Mouse (Mus musculus): Measurements from ENCODE around the gene Hnrnpa0. TPM values are rescaled to one million over a fixed set of nuclear protein-coding genes. Genes with fewer than 3 reads are reported as not detected.

The Hnrnpa0 gene
- total and polyA plus RNA-seq, 2 experiments from 2014 or later, result 56.8 to 178 TPM

- ATAC-seq (peak; percentile 10; the same call in 1 of the 2 replicates), DNase-seq (ENCODE audit: low spot score) (no peak)
- TF ChIP-seq CTCF (IDR thresholded peaks at IDR 0.05; ENCODE audit: low read depth), result no peak
- H3K4me2 ChIP-seq (ENCODE audit: low read depth, low read length), result peak overlapping the region; percentile 87
- H3K9ac ChIP-seq (replicated peaks; ENCODE audit: low read length), result peak overlapping the region; percentile 57
- peaks cover 12% of the 10 kb centered on the region; the same call in 1 of the 2 replicates for H3K4me1 ChIP-seq (ENCODE audit: insufficient read depth, low read length)
- H3K27me3 ChIP-seq (ENCODE audit: insufficient read depth, low read length), result no peaks in the 10 kb centered on the region
- 11% methylated on average over 11 of the region's 11 CpGs for WGBS
- H3K9me3 ChIP-seq (ENCODE audit: low read length), result no peaks in the 10 kb centered on the region
- peak overlapping the region; percentile 91 for H3K27ac ChIP-seq
- no peaks in the 10 kb centered on the region for H3K36me3 ChIP-seq (ENCODE audit: insufficient read depth, low read length)
- H3K4me3 ChIP-seq (ENCODE audit: low read length), result peak overlapping the region; percentile 52
Observed at GRCm38 (mm10) chr13:58112601-58113041, 15.7 kb downstream of the Hnrnpa0 start.

GRCm38 (mm10) chr13:58112191-58112590 is 16.2 kb downstream of the Hnrnpa0 start:
- Histone ChIP-seq H3K36me3 (ENCODE audit: insufficient read depth, low read length) (no peaks in the 10 kb centered on the region), H3K9ac (replicated peaks; ENCODE audit: low read length) (peak overlapping the region; percentile 57), H3K4me3 (ENCODE audit: low read length) (peak overlapping the region; percentile 52), H3K9me3 (ENCODE audit: low read length) (no peaks in the 10 kb centered on the region), H3K27ac (no peak overlapping the region; the same call in 1 of the 2 replicates), H3K27me3 (ENCODE audit: insufficient read depth, low read length) (no peaks in the 10 kb centered on the region), H3K4me1 (ENCODE audit: insufficient read depth, low read length) (peaks cover 12% of the 10 kb centered on the region; the same call in 1 of the 2 replicates), H3K4me2 (ENCODE audit: low read depth, low read length) (peak overlapping the region; percentile 87)
- DNase-seq (ENCODE audit: low spot score) (no peak), ATAC-seq (no peak)
- TF ChIP-seq CTCF (IDR thresholded peaks at IDR 0.05; ENCODE audit: low read depth), result no peak
- 52% methylated on average over 10 of the region's 10 CpGs for WGBS

- Histone ChIP-seq H3K9ac (replicated peaks; ENCODE audit: low read length) (no peak overlapping the region), H3K36me3 (ENCODE audit: insufficient read depth, low read length) (no peaks in the 10 kb centered on the region), H3K4me2 (ENCODE audit: low read depth, low read length) (peak overlapping the region; percentile 87), H3K9me3 (ENCODE audit: low read length) (0 out of 2 replicates have a peak, but pooled peaks cover 2% of the 10 kb centered on the region), H3K27ac (no peak overlapping the region), H3K4me1 (ENCODE audit: insufficient read depth, low read length) (peaks cover 12% of the 10 kb centered on the region; the same call in 1 of the 2 replicates), H3K4me3 (ENCODE audit: low read length) (no peak overlapping the region; the same call in 1 of the 2 replicates), H3K27me3 (ENCODE audit: insufficient read depth, low read length) (no peaks in the 10 kb centered on the region)
- ATAC-seq, result no peak
- 90% methylated on average over 6 of the region's 6 CpGs for WGBS
- no peak for DNase-seq (ENCODE audit: low spot score)
- no peak for TF ChIP-seq CTCF (IDR thresholded peaks at IDR 0.05; ENCODE audit: low read depth)
Observed at GRCm38 (mm10) chr13:58111306-58111705, 17.1 kb downstream of the Hnrnpa0 start.

GRCm38 (mm10) chr13:58090643-58091042 is 37.7 kb downstream of the Hnrnpa0 start:
- ATAC-seq (peak; percentile 90), DNase-seq (ENCODE audit: low spot score) (peak; percentile 77)
- Histone ChIP-seq H3K4me1 (ENCODE audit: insufficient read depth, low read length) (no peaks in the 10 kb centered on the region), H3K36me3 (ENCODE audit: insufficient read depth, low read length) (peaks cover 3% of the 10 kb centered on the region; the same call in 1 of the 2 replicates), H3K9ac (replicated peaks; ENCODE audit: low read length) (no peak overlapping the region), H3K4me2 (ENCODE audit: low read depth, low read length) (0 out of 2 replicates have a peak overlapping the region, but pooled peaks have one; percentile 3), H3K9me3 (ENCODE audit: low read length) (no peaks in the 10 kb centered on the region), H3K4me3 (ENCODE audit: low read length) (no peak overlapping the region), H3K27ac (no peak overlapping the region; the same call in 1 of the 2 replicates), H3K27me3 (ENCODE audit: insufficient read depth, low read length) (no peaks in the 10 kb centered on the region)
- 11% methylated on average over 8 of the region's 8 CpGs for WGBS
- TF ChIP-seq CTCF (IDR thresholded peaks at IDR 0.05; ENCODE audit: low read depth), result no peak

GRCm38 (mm10) chr13:58084396-58084795 is 44.0 kb downstream of the Hnrnpa0 start:
- 90% methylated on average over 5 of the region's 5 CpGs for WGBS
- Histone ChIP-seq H3K9me3 (ENCODE audit: low read length) (no peaks in the 10 kb centered on the region), H3K9ac (replicated peaks; ENCODE audit: low read length) (no peak overlapping the region), H3K27me3 (ENCODE audit: insufficient read depth, low read length) (no peaks in the 10 kb centered on the region), H3K27ac (no peak overlapping the region), H3K36me3 (ENCODE audit: insufficient read depth, low read length) (peaks cover 9% of the 10 kb centered on the region; the same call in 1 of the 2 replicates), H3K4me2 (ENCODE audit: low read depth, low read length) (no peak overlapping the region), H3K4me1 (ENCODE audit: insufficient read depth, low read length) (no peaks in the 10 kb centered on the region), H3K4me3 (ENCODE audit: low read length) (no peak overlapping the region)
- DNase-seq (ENCODE audit: low spot score), result no peak
- no peak for ATAC-seq
- TF ChIP-seq CTCF (IDR thresholded peaks at IDR 0.05; ENCODE audit: low read depth), result no peak

- TF ChIP-seq CTCF (IDR thresholded peaks at IDR 0.05; ENCODE audit: low read depth), result no peak
- Histone ChIP-seq H3K4me3 (ENCODE audit: low read length) (no peak overlapping the region), H3K9ac (replicated peaks; ENCODE audit: low read length) (no peak overlapping the region), H3K27me3 (ENCODE audit: insufficient read depth, low read length) (no peaks in the 10 kb centered on the region), H3K36me3 (ENCODE audit: insufficient read depth, low read length) (peaks cover 9% of the 10 kb centered on the region; the same call in 1 of the 2 replicates), H3K9me3 (ENCODE audit: low read length) (no peaks in the 10 kb centered on the region), H3K4me2 (ENCODE audit: low read depth, low read length) (no peak overlapping the region), H3K27ac (no peak overlapping the region), H3K4me1 (ENCODE audit: insufficient read depth, low read length) (no peaks in the 10 kb centered on the region)
- DNase-seq (ENCODE audit: low spot score) (no peak), ATAC-seq (no peak)
- WGBS, result 85% methylated on average over 11 of the region's 11 CpGs
Observed at GRCm38 (mm10) chr13:58083521-58083920, 44.8 kb downstream of the Hnrnpa0 start.

- DNase-seq (ENCODE audit: low spot score), result no peak
- no peak overlapping the region for H3K4me2 ChIP-seq (ENCODE audit: low read depth, low read length)
- H3K4me1 ChIP-seq (ENCODE audit: insufficient read depth, low read length), result no peaks in the 10 kb centered on the region
- TF ChIP-seq CTCF (IDR thresholded peaks at IDR 0.05; ENCODE audit: low read depth), result no peak
- H3K9ac ChIP-seq (replicated peaks; ENCODE audit: low read length), result no peak overlapping the region
- no peaks in the 10 kb centered on the region for H3K27me3 ChIP-seq (ENCODE audit: insufficient read depth, low read length)
- WGBS, result 83% methylated on average over 5 of the region's 5 CpGs
- ATAC-seq, result no peak
- no peaks in the 10 kb centered on the region for H3K9me3 ChIP-seq (ENCODE audit: low read length)
- H3K4me3 ChIP-seq (ENCODE audit: low read length), result no peak overlapping the region
- H3K36me3 ChIP-seq (ENCODE audit: insufficient read depth, low read length), result peaks cover 9% of the 10 kb centered on the region; the same call in 1 of the 2 replicates
- H3K27ac ChIP-seq, result no peak overlapping the region
Observed at GRCm38 (mm10) chr13:58083048-58083447, 45.3 kb downstream of the Hnrnpa0 start.

All from hindbrain, postnatal 0 days (tissue).